Mouse (Mus musculus): ENCODE data around the gene Brf1. TPM values are rescaled to one million over a fixed set of nuclear protein-coding genes. Genes with fewer than 3 reads are reported as not detected.

Gene Brf1
- polyA plus RNA-seq, 1 experiment from 2014 or later: 41.4 TPM

- Histone ChIP-seq H3K36me3 (ENCODE audit: insufficient read depth, low read length) (peaks cover 61% of the 10 kb centered on the region), H3K4me3 (replicated peaks; ENCODE audit: low read depth, low read length) (peak within 1 kb of the TSS; percentile 68), H3K9ac (ENCODE audit: low read depth, low read length) (peak within 1 kb of the TSS; percentile 78), H3K4me1 (replicated peaks; ENCODE audit: insufficient read depth, low read length) (peaks cover 6% of the 10 kb centered on the region; the same call in 1 of the 2 replicates), H3K27ac (peak within 1 kb of the TSS; percentile 90), H3K9me3 (replicated peaks; ENCODE audit: low read length) (no peaks in the 10 kb centered on the region), H3K27me3 (ENCODE audit: insufficient read depth, low read length) (no peaks in the 10 kb centered on the region), H3K4me2 (ENCODE audit: low read length) (peak within 1 kb of the TSS; percentile 94)
- TF ChIP-seq CTCF (IDR thresholded peaks at IDR 0.05; ENCODE audit: low read depth): peak; percentile 65
- 0% methylated on average over 72 of the region's 80 CpGs for WGBS
- ATAC-seq (replicated peaks; ENCODE audit: low FRiP score, low read depth) (peak; percentile 96), DNase-seq (ENCODE audit: low spot score) (peak; percentile 92)
These were observed 24.0 kb downstream of the Brf1 start, which contains the start of gene Btbd6 for GRCm38 (mm10) chr12:112976371-112977073. Gene Btbd6 (plus strand): TSS chr12:112976482.

DNA sequence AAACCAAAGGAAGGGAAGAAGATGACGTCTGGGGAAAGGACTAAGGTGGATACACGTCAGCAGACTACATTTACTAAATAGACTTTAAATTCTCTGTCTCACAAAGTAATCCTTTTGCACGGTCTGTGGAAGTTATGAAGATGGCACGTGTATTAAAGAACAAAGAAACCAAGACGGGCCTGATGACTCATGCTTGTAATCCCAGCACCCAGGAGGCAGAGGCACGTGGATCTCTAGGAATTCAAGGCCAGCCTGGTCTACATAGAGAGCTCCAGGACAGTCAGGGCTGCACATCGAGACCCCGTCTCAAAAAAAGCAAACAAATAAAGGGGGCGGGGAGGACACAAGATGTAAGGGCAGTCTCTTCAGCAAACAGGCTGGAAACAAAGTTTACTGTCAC lies 25.8 kb downstream of the Brf1 start:
- H3K4me1 ChIP-seq (replicated peaks; ENCODE audit: insufficient read depth, low read length): peaks cover 6% of the 10 kb centered on the region; the same call in 1 of the 2 replicates
- peaks cover 59% of the 10 kb centered on the region for H3K36me3 ChIP-seq (ENCODE audit: insufficient read depth, low read length)
- no peak for ATAC-seq (replicated peaks; ENCODE audit: low FRiP score, low read depth)
- no peak overlapping the region for H3K9ac ChIP-seq (ENCODE audit: low read depth, low read length)
- DNase-seq (ENCODE audit: low spot score): no peak
- H3K27ac ChIP-seq: no peak overlapping the region
- H3K4me3 ChIP-seq (replicated peaks; ENCODE audit: low read depth, low read length): no peak overlapping the region
- no peak for TF ChIP-seq CTCF (IDR thresholded peaks at IDR 0.05; ENCODE audit: low read depth)
- no peaks in the 10 kb centered on the region for H3K27me3 ChIP-seq (ENCODE audit: insufficient read depth, low read length)
- H3K4me2 ChIP-seq (ENCODE audit: low read length): no peak overlapping the region
- H3K9me3 ChIP-seq (replicated peaks; ENCODE audit: low read length): no peaks in the 10 kb centered on the region
- WGBS: 91% methylated on average over 9 of the region's 9 CpGs

- H3K27me3 ChIP-seq (ENCODE audit: insufficient read depth, low read length): no peaks in the 10 kb centered on the region
- H3K4me3 ChIP-seq (replicated peaks; ENCODE audit: low read depth, low read length): no peak overlapping the region
- no peak for TF ChIP-seq CTCF (IDR thresholded peaks at IDR 0.05; ENCODE audit: low read depth)
- H3K9ac ChIP-seq (ENCODE audit: low read depth, low read length): no peak overlapping the region
- H3K36me3 ChIP-seq (ENCODE audit: insufficient read depth, low read length): peaks cover 86% of the 10 kb centered on the region
- H3K27ac ChIP-seq: no peak overlapping the region
- no peak for DNase-seq (ENCODE audit: low spot score)
- no peaks in the 10 kb centered on the region for H3K4me1 ChIP-seq (replicated peaks; ENCODE audit: insufficient read depth, low read length)
- no peaks in the 10 kb centered on the region for H3K9me3 ChIP-seq (replicated peaks; ENCODE audit: low read length)
- no peak overlapping the region for H3K4me2 ChIP-seq (ENCODE audit: low read length)
- no peak for ATAC-seq (replicated peaks; ENCODE audit: low FRiP score, low read depth)
- WGBS: 73% methylated on average over 6 of the region's 6 CpGs
These were observed 30.9 kb downstream of the Brf1 start for GRCm38 (mm10) chr12:112969616-112970015.

GRCm38 (mm10) chr12:112968943-112969342 lies 31.6 kb downstream of the Brf1 start:
- no peaks in the 10 kb centered on the region for H3K9me3 ChIP-seq (replicated peaks; ENCODE audit: low read length)
- TF ChIP-seq CTCF (IDR thresholded peaks at IDR 0.05; ENCODE audit: low read depth): no peak
- DNase-seq (ENCODE audit: low spot score) (peak; percentile 84), ATAC-seq (replicated peaks; ENCODE audit: low FRiP score, low read depth) (peak; percentile 81)
- no peak overlapping the region for H3K9ac ChIP-seq (ENCODE audit: low read depth, low read length)
- no peak overlapping the region for H3K27ac ChIP-seq
- no peaks in the 10 kb centered on the region for H3K27me3 ChIP-seq (ENCODE audit: insufficient read depth, low read length)
- H3K36me3 ChIP-seq (ENCODE audit: insufficient read depth, low read length): peaks cover 89% of the 10 kb centered on the region
- 28% methylated on average over 8 of the region's 8 CpGs for WGBS
- no peaks in the 10 kb centered on the region for H3K4me1 ChIP-seq (replicated peaks; ENCODE audit: insufficient read depth, low read length)
- H3K4me2 ChIP-seq (ENCODE audit: low read length): no peak overlapping the region
- no peak overlapping the region for H3K4me3 ChIP-seq (replicated peaks; ENCODE audit: low read depth, low read length)

GRCm38 (mm10) chr12:112965783-112966182 lies 34.7 kb downstream of the Brf1 start:
- DNase-seq (ENCODE audit: low spot score) (no peak), ATAC-seq (replicated peaks; ENCODE audit: low FRiP score, low read depth) (no peak)
- Histone ChIP-seq H3K9ac (ENCODE audit: low read depth, low read length) (no peak overlapping the region), H3K27ac (no peak overlapping the region), H3K4me3 (replicated peaks; ENCODE audit: low read depth, low read length) (no peak overlapping the region), H3K9me3 (replicated peaks; ENCODE audit: low read length) (no peaks in the 10 kb centered on the region), H3K36me3 (ENCODE audit: insufficient read depth, low read length) (peaks cover 90% of the 10 kb centered on the region), H3K4me1 (replicated peaks; ENCODE audit: insufficient read depth, low read length) (no peaks in the 10 kb centered on the region), H3K27me3 (ENCODE audit: insufficient read depth, low read length) (no peaks in the 10 kb centered on the region), H3K4me2 (ENCODE audit: low read length) (no peak overlapping the region)
- 91% methylated on average over 13 of the region's 13 CpGs for WGBS
- TF ChIP-seq CTCF (IDR thresholded peaks at IDR 0.05; ENCODE audit: low read depth): no peak

GRCm38 (mm10) chr12:112961872-112962271 lies 38.6 kb downstream of the Brf1 start:
- DNase-seq (ENCODE audit: low spot score): no peak
- H3K27ac ChIP-seq: no peak overlapping the region
- H3K9ac ChIP-seq (ENCODE audit: low read depth, low read length): no peak overlapping the region
- no peak overlapping the region for H3K4me2 ChIP-seq (ENCODE audit: low read length)
- 69% methylated on average over 5 of the region's 5 CpGs for WGBS
- TF ChIP-seq CTCF (IDR thresholded peaks at IDR 0.05; ENCODE audit: low read depth): no peak
- H3K27me3 ChIP-seq (ENCODE audit: insufficient read depth, low read length): no peaks in the 10 kb centered on the region
- no peaks in the 10 kb centered on the region for H3K9me3 ChIP-seq (replicated peaks; ENCODE audit: low read length)
- peaks cover 73% of the 10 kb centered on the region for H3K36me3 ChIP-seq (ENCODE audit: insufficient read depth, low read length)
- ATAC-seq (replicated peaks; ENCODE audit: low FRiP score, low read depth): no peak
- H3K4me3 ChIP-seq (replicated peaks; ENCODE audit: low read depth, low read length): no peak overlapping the region
- no peaks in the 10 kb centered on the region for H3K4me1 ChIP-seq (replicated peaks; ENCODE audit: insufficient read depth, low read length)
